Mouse (Mus musculus) forebrain, embryonic 16.5 days (tissue): ENCODE results near the gene Wdr59. TPM values are rescaled to one million over a fixed set of nuclear protein-coding genes. Genes with fewer than 3 reads are reported as not detected.
"Not testable (repeated sequence)": the region's sequence is repeated elsewhere in the genome, so short reads cannot be mapped to it uniquely, and the experiment has no call there.

Source experiments
- ATAC-seq: fragments of 200-750 bp; cut with Nextera tagmentation; 2 replicates; pipeline ENCODE4 v1.8.0; 2017; ENCODE audit warnings: mild to moderate bottlenecking, moderate library complexity
- H3K27ac ChIP-seq: fragments of 300-500 bp; sonication (generic); 2 replicates; pipeline ENCODE4 v1.5.1; 2014; ENCODE audit warnings: low read length, control low read depth
- H3K27me3 ChIP-seq: fragments of 300-500 bp; sonication (generic); replicated peaks from 2 replicates; pipeline ENCODE4 v1.6.1; 2014; ENCODE audit warnings: low read length; ENCODE audit not compliant: control insufficient read depth, insufficient read depth
- H3K36me3 ChIP-seq: fragments of 300-500 bp; sonication (generic); 2 replicates; pipeline ENCODE4 v1.6.1; 2014; ENCODE audit not compliant: control insufficient read depth, insufficient read depth
- H3K4me1 ChIP-seq: fragments of 300-500 bp; sonication (generic); replicated peaks from 2 replicates; pipeline ENCODE4 v1.6.1; 2014; ENCODE audit warnings: low read length; ENCODE audit not compliant: control insufficient read depth, insufficient read depth
- H3K4me2 ChIP-seq: fragments of 300-500 bp; sonication (generic); 2 replicates; pipeline ENCODE4 v1.6.1; 2014; ENCODE audit warnings: mild to moderate bottlenecking, low read length, control low read depth
- H3K4me3 ChIP-seq: fragments of 300-500 bp; sonication (generic); replicated peaks from 2 replicates; pipeline ENCODE4 v1.5.1; 2014; ENCODE audit warnings: mild to moderate bottlenecking, low read length, control low read depth
- H3K9ac ChIP-seq: fragments of 300-500 bp; sonication (generic); replicated peaks from 2 replicates; pipeline ENCODE4 v1.6.1; 2014; ENCODE audit warnings: low read depth, low read length, control low read depth
- H3K9me3 ChIP-seq: fragments of 300-500 bp; sonication (generic); 2 replicates; pipeline ENCODE4 v1.6.1; 2016; ENCODE audit warnings: low read length; ENCODE audit not compliant: control insufficient read depth
- WGBS: fragments of 180-500 bp; shearing (Covaris S2); extraction: QIAGEN DNeasy Blood & Tissue Kit; methylation state at CpG from one replicate; pipeline ENCODE4 v1.1.7; 2014; 5-methylcytosine and 5-hydroxymethylcytosine counted together
- polyA plus RNA-seq: library from polyadenylated mRNA; unstranded; fragments of >200 nt; fragmentation: Nextera tagmentation; extraction: Ambion mirVana; gene quantifications from 2 replicates; pipeline ENCODE4 v1.2.1, GENCODE M21; 2015

Wdr59 gene
- polyA plus RNA-seq, 1 experiment from 2014 or later, result 9.4 TPM

DNA sequence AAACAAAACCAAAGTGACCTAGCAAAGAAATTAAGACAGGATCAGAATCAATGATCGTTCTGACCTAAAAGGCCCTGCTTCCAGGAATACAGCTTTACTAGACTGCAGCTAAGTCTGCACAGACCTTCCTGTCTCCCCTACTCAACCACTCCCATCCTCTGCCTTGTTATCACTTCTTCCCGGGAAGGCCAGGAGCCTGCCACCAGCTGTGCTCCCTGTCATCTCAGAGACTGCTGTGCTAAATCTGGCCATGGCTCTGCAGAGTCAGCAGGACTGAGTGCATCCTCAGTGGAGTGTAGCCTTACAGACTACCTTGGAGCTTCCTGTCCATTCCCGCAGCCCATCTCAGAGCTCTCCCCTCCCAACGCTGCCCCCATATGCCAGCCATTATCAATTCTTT is 11.5 kb downstream of the Wdr59 start:
- no peaks in the 10 kb centered on the region for H3K9me3 ChIP-seq
- 72% methylated on average over 4 of the region's 4 CpGs for WGBS
- ATAC-seq, result no peak
- H3K4me2 ChIP-seq, result no peak overlapping the region
- no peak overlapping the region for H3K27ac ChIP-seq
- no peaks in the 10 kb centered on the region for H3K27me3 ChIP-seq
- no peaks in the 10 kb centered on the region for H3K36me3 ChIP-seq
- H3K4me1 ChIP-seq, result peaks cover 3% of the 10 kb centered on the region; the same call in 1 of the 2 replicates
- H3K4me3 ChIP-seq, result no peak overlapping the region
- H3K9ac ChIP-seq, result no peak overlapping the region

DNA sequence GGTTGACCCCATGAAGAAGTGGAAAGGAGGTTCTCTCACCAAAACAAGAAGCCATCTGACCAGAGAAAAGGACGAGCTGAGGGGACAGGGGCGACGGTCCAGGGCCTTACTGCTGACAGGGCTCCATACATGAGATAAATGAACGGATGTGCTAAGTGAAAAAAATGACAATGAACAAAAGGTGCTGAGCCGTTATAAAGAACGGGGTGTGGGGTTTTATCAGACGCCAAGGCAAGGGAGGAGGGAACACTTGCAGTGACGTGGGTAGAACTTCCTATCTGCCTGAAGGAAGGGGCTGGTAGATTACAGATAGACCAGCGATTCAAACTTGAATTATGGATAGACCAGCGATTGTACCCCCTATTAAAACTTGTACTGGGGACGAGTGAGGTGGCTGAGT is 12.6 kb downstream of the Wdr59 start:
- Histone ChIP-seq H3K4me2 (no peak overlapping the region), H3K27ac (no peak overlapping the region), H3K9me3 (no peaks in the 10 kb centered on the region), H3K4me3 (no peak overlapping the region), H3K36me3 (no peaks in the 10 kb centered on the region), H3K27me3 (no peaks in the 10 kb centered on the region), H3K9ac (no peak overlapping the region), H3K4me1 (peaks cover 3% of the 10 kb centered on the region; the same call in 1 of the 2 replicates)
- ATAC-seq, result no peak
- WGBS, result 81% methylated on average over 11 of the region's 11 CpGs

DNA sequence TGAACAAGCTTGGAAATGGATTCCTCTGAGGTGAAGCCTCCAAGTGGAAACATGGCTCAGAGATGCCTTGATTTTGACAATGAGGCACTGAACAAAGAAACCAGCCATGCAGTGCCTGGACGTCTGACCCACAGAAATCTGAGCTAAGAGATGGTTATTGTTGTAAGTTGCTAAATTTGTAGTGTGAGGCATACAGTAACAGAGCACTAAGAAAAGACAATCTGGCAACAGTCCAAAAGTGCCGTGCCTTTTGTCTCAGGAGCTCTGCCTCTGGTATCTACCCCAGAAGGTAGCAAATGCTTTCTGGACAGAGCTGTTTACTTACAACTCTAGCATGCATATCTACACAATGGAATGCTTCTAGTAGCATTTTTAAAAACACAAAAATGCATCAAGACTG is 13.3 kb downstream of the Wdr59 start:
- Histone ChIP-seq H3K4me3 (no peak overlapping the region), H3K27ac (no peak overlapping the region), H3K4me2 (no peak overlapping the region), H3K27me3 (no peaks in the 10 kb centered on the region), H3K4me1 (peaks cover 3% of the 10 kb centered on the region; the same call in 1 of the 2 replicates), H3K36me3 (no peaks in the 10 kb centered on the region), H3K9me3 (no peaks in the 10 kb centered on the region), H3K9ac (no peak overlapping the region)
- WGBS, result 12% methylated on average over 2 of the region's 2 CpGs
- ATAC-seq, result no peak

DNA sequence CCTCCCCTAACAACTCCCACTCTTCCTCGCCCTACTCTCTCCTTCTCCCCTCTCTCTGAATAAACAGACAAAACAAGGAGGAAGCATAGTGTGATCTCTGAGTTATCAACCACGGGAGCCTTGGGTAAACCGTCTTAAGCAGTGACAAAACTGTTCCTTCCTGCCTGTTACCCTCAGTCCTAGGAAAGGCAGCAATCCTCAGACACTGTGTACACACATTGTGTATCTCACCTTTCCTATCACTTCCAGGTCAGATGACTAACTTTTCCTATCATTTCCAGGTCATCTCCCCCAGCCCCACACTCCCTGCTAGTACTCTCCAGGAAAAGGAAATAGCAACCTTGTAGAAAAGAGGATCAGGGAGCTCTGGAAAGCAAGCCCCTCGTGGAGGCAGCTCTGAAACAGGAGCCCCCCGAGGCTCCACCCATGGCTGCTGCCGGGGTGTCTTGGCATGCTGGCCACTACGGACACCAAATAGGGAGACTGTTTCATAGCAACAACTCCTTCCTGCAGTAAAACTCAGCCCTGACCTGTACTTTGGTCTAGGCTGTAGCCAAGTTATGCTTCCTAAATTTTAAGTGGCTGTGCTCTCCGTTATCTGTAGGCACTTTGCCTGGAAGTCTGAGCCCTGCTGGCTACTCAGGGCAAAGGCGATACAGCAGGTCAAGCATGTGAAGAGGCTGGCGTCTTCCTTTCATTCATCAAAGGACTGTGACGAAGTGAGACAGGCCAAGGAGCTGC is 20.0 kb downstream of the Wdr59 start:
- H3K9ac ChIP-seq, result no peak overlapping the region
- ATAC-seq, result no peak
- H3K27ac ChIP-seq, result no peak overlapping the region
- no peaks in the 10 kb centered on the region for H3K9me3 ChIP-seq
- H3K4me3 ChIP-seq, result no peak overlapping the region
- H3K4me1 ChIP-seq, result no peaks in the 10 kb centered on the region
- peaks cover 3% of the 10 kb centered on the region; the same call in 1 of the 2 replicates for H3K36me3 ChIP-seq
- H3K27me3 ChIP-seq, result no peaks in the 10 kb centered on the region
- 79% methylated on average over 11 of the region's 11 CpGs for WGBS
- H3K4me2 ChIP-seq, result no peak overlapping the region

DNA sequence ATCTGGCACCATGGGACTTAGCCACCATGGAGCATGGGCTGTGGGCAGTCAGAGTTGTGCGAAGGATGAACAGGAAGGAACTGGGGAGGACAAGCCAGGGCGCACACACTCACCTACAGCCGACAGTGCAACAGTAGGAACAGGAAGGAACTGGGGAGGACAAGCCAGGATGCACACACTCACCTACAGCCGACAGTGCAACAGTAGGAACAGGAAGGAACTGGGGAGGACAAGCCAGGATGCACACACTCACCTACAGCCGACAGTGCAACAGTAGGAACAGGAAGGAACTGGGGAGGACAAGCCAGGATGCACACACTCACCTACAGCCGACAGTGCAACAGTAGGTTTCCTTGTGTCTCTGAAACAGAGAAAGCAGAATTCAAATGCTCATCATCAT is 23.6 kb downstream of the Wdr59 start:
- WGBS, result 91% methylated on average over 4 of the region's 6 CpGs
- not testable (repeated sequence) for H3K4me2 ChIP-seq, H3K4me1 ChIP-seq, H3K27me3 ChIP-seq, ATAC-seq, H3K36me3 ChIP-seq, H3K27ac ChIP-seq, H3K4me3 ChIP-seq, H3K9me3 ChIP-seq, H3K9ac ChIP-seq

DNA sequence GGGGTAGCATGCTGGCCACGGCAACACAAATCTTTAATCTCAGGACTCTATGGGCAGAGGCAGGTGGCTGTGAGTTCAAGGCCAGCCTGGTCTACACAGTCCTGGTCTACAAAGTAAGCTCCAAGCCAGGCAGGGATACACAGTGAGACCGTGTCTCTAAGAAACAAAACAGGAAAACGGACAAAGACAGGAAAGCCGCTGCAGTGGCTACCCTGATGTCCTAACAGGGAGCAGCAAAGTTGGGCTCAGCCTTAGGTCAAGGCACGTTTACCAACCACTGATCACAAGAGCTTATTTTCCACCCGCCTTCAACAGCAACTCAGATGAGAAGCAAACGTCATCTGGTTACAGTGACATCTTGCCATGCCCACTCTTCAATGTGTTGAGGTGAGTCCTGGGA is 25.6 kb downstream of the Wdr59 start:
- peaks cover 3% of the 10 kb centered on the region; the same call in 1 of the 2 replicates for H3K36me3 ChIP-seq
- H3K9ac ChIP-seq, result no peak overlapping the region
- 90% methylated on average over 7 of the region's 7 CpGs for WGBS
- no peak overlapping the region for H3K4me3 ChIP-seq
- no peak overlapping the region for H3K27ac ChIP-seq
- no peaks in the 10 kb centered on the region; the same call in 1 of the 2 replicates for H3K4me1 ChIP-seq
- H3K27me3 ChIP-seq, result no peaks in the 10 kb centered on the region
- ATAC-seq, result no peak
- H3K9me3 ChIP-seq, result no peaks in the 10 kb centered on the region
- H3K4me2 ChIP-seq, result no peak overlapping the region

DNA sequence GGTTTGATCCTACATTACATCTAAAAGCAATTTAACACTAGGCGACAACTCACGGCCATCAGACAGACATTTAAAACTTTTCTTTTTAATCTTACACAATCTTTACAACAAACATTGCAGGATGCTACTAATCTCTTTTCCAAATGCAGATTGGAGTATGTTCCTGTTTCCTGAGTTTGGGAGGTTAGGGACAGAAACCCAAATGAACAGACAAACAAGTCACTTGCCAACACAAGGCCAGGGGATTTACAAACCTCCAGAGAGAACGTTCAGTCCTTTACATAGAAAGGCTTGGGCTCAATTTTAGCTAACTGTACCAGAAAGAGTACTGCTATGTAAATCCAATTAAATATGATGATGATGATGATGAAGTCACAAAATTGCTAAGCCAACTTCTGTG is 28.7 kb downstream of the Wdr59 start:
- 94% methylated on average over 3 of the region's 3 CpGs for WGBS
- Histone ChIP-seq H3K27me3 (no peaks in the 10 kb centered on the region), H3K4me2 (no peak overlapping the region), H3K27ac (no peak overlapping the region), H3K9me3 (no peaks in the 10 kb centered on the region), H3K4me3 (no peak overlapping the region), H3K4me1 (peaks cover 2% of the 10 kb centered on the region; the same call in 1 of the 2 replicates), H3K36me3 (no peaks in the 10 kb centered on the region), H3K9ac (no peak overlapping the region)
- ATAC-seq, result no peak

DNA sequence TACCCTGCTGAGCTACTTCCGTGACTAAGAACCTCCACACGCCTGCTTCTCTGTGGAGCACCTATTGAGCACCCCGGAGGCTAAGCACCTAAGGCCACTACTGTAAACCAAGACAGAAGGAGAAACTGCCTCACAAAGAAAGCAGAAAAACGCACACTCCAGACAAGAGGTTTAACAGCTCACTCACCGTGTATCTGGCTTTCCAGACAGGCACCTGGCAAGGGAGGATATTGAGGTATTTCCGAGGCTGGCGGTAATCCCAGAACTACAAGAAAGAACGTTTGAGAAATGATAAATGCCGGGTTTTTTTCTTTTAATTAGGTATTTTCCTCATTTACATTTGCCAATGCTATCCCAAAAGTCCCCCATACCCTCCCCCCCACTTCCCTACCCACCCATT is 29.4 kb downstream of the Wdr59 start:
- H3K36me3 ChIP-seq, result no peaks in the 10 kb centered on the region
- H3K9me3 ChIP-seq, result no peaks in the 10 kb centered on the region
- 63% methylated on average over 9 of the region's 9 CpGs for whole genome bisulfite sequencing
- H3K9ac ChIP-seq, result no peak overlapping the region
- no peak overlapping the region for H3K27ac ChIP-seq
- peaks cover 2% of the 10 kb centered on the region; the same call in 1 of the 2 replicates for H3K4me1 ChIP-seq
- no peak for ATAC-seq
- H3K27me3 ChIP-seq, result no peaks in the 10 kb centered on the region
- no peak overlapping the region for H3K4me2 ChIP-seq
- no peak overlapping the region for H3K4me3 ChIP-seq

DNA sequence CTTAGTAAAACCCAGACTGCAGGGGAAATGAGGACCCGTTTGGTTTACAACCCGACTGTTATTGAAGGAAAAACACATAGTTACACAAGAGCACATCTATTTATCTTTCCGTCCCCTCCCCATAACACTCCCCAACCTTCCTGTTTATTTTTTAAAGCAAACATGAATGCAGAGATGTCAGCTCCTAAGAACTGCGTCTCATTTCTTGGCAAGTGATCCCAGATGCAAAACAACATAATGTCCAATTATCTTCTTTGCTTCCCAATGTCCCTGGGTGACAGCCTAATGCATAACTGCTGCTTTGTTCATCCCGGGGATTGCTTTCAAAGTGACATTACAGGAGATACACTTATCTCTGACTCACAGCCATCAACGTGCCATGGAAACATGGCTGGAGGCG is 30.7 kb downstream of the Wdr59 start:
- no peak overlapping the region for H3K9ac ChIP-seq
- H3K4me2 ChIP-seq, result no peak overlapping the region
- H3K27ac ChIP-seq, result no peak overlapping the region
- H3K27me3 ChIP-seq, result no peaks in the 10 kb centered on the region
- no peak for ATAC-seq
- 63% methylated on average over 7 of the region's 7 CpGs for WGBS
- H3K4me1 ChIP-seq, result peaks cover 2% of the 10 kb centered on the region; the same call in 1 of the 2 replicates
- H3K36me3 ChIP-seq, result peaks cover 3% of the 10 kb centered on the region; the same call in 1 of the 2 replicates
- H3K9me3 ChIP-seq, result no peaks in the 10 kb centered on the region
- H3K4me3 ChIP-seq, result no peak overlapping the region
